Mouse (Mus musculus): ENCODE results near the gene Myoc. TPM values are rescaled to one million over a fixed set of nuclear protein-coding genes. Genes with fewer than 3 reads are reported as not detected.

The Myoc gene
- polyA plus RNA-seq, 1 experiment from 2014 or later: 0.06 TPM

DNA sequence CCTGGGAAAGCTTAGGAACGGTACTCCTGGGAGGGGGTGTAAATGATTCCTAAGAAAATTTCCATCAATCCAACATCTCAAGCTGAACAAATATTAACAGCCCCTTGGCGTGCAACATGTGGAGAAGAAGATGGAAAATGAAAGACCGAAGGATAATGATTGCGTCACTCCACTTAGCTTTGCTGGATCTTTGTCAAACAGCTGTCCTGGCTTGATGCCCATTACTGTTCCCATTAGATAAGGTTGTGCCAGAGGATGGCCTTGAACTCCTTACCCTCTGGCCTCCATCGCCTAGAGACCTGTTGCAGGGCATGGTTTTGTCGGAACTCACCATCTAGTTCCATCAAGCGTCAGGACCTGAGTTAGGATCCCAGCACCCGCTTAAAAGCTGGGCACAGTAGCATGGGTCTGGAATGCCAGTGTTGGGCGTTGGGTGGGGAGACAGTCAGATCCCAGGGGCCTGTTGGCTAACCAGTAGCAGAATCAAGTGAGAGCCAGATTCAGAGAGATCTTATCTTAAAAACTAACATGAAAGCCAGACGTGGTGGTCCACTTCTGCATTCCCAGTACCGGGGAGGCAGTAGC lies 21.4 kb downstream of the Myoc start:
- no peaks in the 10 kb centered on the region for H3K27me3 ChIP-seq
- no peak overlapping the region for H3K4me2 ChIP-seq (replicated peaks)
- H3K27ac ChIP-seq: no peak overlapping the region
- ATAC-seq (ENCODE audit: low FRiP score, low read depth): no peak
- H3K9ac ChIP-seq: no peak overlapping the region
- no peaks in the 10 kb centered on the region for H3K36me3 ChIP-seq
- H3K4me1 ChIP-seq: peaks cover 4% of the 10 kb centered on the region; the same call in 1 of the 2 replicates
- H3K4me3 ChIP-seq: no peak overlapping the region
- whole genome bisulfite sequencing: 85% methylated on average over 11 of the region's 11 CpGs
- H3K9me3 ChIP-seq: no peaks in the 10 kb centered on the region

DNA sequence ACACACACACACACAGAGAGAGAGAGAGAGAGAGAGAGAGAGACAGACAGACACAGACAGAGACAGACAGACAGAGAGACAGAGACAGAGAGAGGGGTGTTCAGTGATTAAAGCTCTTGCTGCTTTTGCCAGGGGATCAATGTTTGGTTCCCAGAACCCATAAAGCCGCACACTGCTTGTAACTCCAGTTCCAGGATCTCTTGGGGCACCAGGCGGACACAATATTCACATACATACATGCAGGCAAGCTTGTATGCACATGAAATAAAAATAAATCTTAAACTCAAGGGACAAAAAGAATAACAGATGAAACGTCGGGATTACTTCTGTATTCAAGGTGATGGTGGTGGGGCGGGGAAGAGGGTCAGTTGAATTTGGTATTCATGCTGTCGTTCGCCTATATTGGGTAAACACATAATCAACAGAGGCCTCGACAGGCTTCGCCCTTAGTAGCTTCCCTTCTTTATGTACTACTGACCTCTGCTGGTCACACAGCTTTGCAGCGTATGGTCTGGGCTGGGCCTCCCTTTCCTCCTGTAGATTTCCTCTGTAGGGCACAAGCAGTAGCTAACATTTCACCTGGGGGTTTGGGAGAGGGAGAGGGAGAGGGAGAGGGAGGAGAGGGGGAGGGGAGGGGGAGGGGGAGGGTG lies 26.0 kb downstream of the Myoc start:
- Histone ChIP-seq H3K4me3 (no peak overlapping the region), H3K27ac (no peak overlapping the region; the same call in 1 of the 2 replicates), H3K9ac (no peak overlapping the region), H3K4me2 (replicated peaks) (peak overlapping the region; percentile 71), H3K36me3 (peaks cover 10% of the 10 kb centered on the region), H3K27me3 (no peaks in the 10 kb centered on the region), H3K4me1 (peaks cover 8% of the 10 kb centered on the region; the same call in 1 of the 2 replicates), H3K9me3 (no peaks in the 10 kb centered on the region)
- WGBS: 10% methylated on average over 10 of the region's 10 CpGs
- ATAC-seq (ENCODE audit: low FRiP score, low read depth): peak; percentile 97

DNA sequence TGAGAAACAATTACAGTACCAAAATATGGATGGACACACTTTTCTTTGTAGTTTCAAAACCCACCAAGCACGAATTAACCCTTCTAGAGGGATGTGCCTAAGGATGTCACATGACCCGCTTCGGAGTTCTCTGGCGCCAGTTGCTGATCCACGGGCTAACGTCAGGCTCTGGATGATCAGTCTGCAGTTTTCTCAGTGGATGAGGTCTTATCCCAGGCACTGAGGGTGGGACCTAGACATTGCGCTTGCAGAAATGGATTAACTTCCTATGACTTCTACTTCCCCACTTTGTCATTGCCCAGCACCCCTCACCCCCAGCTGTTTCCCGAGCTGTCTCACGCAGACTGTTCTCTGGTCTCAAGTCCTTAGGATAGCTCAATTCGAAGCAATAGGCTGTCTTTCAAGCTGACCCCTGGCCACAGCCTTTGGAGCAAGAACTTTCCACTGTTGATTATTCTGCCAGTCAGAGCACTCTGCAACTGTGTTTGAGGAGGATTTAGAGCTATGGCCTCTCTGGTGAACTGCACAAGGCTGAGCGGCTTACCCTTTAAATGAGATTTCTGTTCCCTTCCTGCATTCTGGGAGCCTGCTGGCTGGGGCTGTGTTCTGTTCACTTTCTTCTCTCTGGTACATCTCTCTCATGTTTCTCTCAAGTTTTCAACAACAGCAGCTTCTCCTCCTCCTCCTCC lies 26.7 kb downstream of the Myoc start:
- Histone ChIP-seq H3K4me1 (peaks cover 8% of the 10 kb centered on the region; the same call in 1 of the 2 replicates), H3K9ac (peak overlapping the region; percentile 59), H3K4me2 (replicated peaks) (peak overlapping the region; percentile 71), H3K27me3 (no peaks in the 10 kb centered on the region), H3K4me3 (peak overlapping the region; percentile 41), H3K36me3 (peaks cover 17% of the 10 kb centered on the region), H3K27ac (peak overlapping the region; percentile 48; the same call in 1 of the 2 replicates), H3K9me3 (no peaks in the 10 kb centered on the region)
- peak; percentile 88 for ATAC-seq (ENCODE audit: low FRiP score, low read depth)
- 4% methylated on average over 11 of the region's 11 CpGs for WGBS

DNA sequence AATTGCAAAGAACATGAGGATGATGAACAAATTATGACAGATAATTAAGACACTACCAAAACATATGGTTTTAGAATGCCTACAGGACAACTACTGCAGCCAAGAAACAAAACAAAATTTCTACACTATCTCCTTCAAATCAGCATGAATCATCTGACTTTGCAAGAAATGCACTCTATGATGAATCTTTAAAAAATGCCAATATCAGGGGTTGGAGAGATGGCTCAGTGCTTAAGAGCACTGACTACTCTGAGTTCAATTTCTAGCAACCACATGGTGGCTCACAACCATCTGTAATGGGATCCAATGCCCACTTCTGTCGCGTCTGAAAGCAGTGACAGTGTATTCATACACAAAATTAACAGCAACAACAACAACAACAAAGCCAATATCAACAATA lies 54.8 kb downstream of the Myoc start:
- no peaks in the 10 kb centered on the region for H3K27me3 ChIP-seq
- no peaks in the 10 kb centered on the region for H3K4me1 ChIP-seq
- no peak overlapping the region for H3K4me3 ChIP-seq
- no peak for ATAC-seq (ENCODE audit: low FRiP score, low read depth)
- WGBS: 93% methylated on average over 2 of the region's 2 CpGs
- H3K36me3 ChIP-seq: peaks cover 81% of the 10 kb centered on the region
- H3K9ac ChIP-seq: no peak overlapping the region
- no peak overlapping the region for H3K27ac ChIP-seq
- H3K9me3 ChIP-seq: no peaks in the 10 kb centered on the region
- no peak overlapping the region for H3K4me2 ChIP-seq (replicated peaks)

DNA sequence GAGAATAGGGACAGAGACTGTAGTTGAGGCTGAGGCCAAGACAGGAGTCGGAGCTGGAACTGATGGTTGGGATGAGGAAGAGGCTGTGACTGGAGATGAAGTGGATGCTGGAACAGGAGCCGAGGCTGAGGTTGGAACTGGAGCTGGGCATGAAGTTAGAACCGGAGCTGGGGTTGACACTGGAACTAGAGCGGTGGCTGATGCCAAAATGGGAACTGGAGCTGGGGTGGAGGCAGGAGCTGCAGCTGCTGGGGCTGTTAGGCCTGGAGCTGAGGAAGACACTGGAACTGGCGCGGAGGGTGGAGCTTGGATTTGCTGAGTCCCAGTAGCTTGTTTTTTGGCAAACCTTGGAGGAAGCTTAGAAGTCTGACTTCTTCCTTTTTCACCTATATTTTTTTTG lies 58.9 kb downstream of the Myoc start:
- Histone ChIP-seq H3K9me3 (no peaks in the 10 kb centered on the region), H3K4me2 (replicated peaks) (no peak overlapping the region), H3K27ac (no peak overlapping the region), H3K4me1 (no peaks in the 10 kb centered on the region), H3K9ac (no peak overlapping the region), H3K27me3 (no peaks in the 10 kb centered on the region), H3K36me3 (peaks cover 78% of the 10 kb centered on the region), H3K4me3 (no peak overlapping the region)
- 93% methylated on average over 6 of the region's 6 CpGs for WGBS
- no peak for ATAC-seq (ENCODE audit: low FRiP score, low read depth)

Small RNAs within 50 kb of the gene (microRNA-seq; reads per million reads assigned to microRNA genes)
- gene Gm27616: not detected

Other genes starting within 250 kb of the Myoc start
- gene Dnm3, start 161.1 kb upstream of the Myoc start, polyA plus RNA-seq (2015; fragmentation: Nextera tagmentation; extraction: Ambion mirVana): 28.0 and 32.3 TPM in 2 replicates
- gene Mettl13, start 90.6 kb upstream of the Myoc start, polyA plus RNA-seq (2015; fragmentation: Nextera tagmentation; extraction: Ambion mirVana): 31.4 and 31.8 TPM in 2 replicates
- 87.4 and 88.7 TPM in 2 replicates for gene Vamp4, start 68.6 kb upstream of the Myoc start, polyA plus RNA-seq (2015; fragmentation: Nextera tagmentation; extraction: Ambion mirVana)
- gene Myocos, start 19.1 kb downstream of the Myoc start, polyA plus RNA-seq (2015; fragmentation: Nextera tagmentation; extraction: Ambion mirVana): not detected in 2 replicates
- 194 and 195 TPM in 2 replicates for gene Prrc2c, start 101.4 kb downstream of the Myoc start, polyA plus RNA-seq (2015; fragmentation: Nextera tagmentation; extraction: Ambion mirVana)
- 0.23 and 0.51 TPM in 2 replicates for gene Fmo4, start 174.8 kb downstream of the Myoc start, polyA plus RNA-seq (2015; fragmentation: Nextera tagmentation; extraction: Ambion mirVana)
- 12.0 and 14.9 TPM in 2 replicates for gene Fmo1, start 227.5 kb downstream of the Myoc start, polyA plus RNA-seq (2015; fragmentation: Nextera tagmentation; extraction: Ambion mirVana)